Mouse (Mus musculus) lung, embryonic 16.5 days (tissue): ENCODE measurements around the gene Hsbp1. TPM values are rescaled to one million over a fixed set of nuclear protein-coding genes. Genes with fewer than 3 reads are reported as not detected.

Experiments
- polyA plus RNA-seq: library from polyadenylated mRNA; unstranded; fragments of >200 nt; fragmentation: Nextera tagmentation; extraction: Ambion mirVana; gene quantifications from 2 replicates; pipeline ENCODE4 v1.2.1, GENCODE M21; 2015

Gene Hsbp1
- polyA plus RNA-seq, 1 experiment from 2014 or later = 352 TPM

Other genes with a start within 250 kb of the Hsbp1 start
- 12.1 and 12.3 TPM in 2 replicates for gene Mlycd, start 50.4 kb downstream of the Hsbp1 start, polyA plus RNA-seq
- 1.9 and 3.2 TPM in 2 replicates for gene Osgin1, start 89.6 kb downstream of the Hsbp1 start, polyA plus RNA-seq
- gene Necab2, start 102.2 kb downstream of the Hsbp1 start, polyA plus RNA-seq = 1.3 and 1.4 TPM in 2 replicates
- not detected in 2 replicates for gene Slc38a8, start 157.2 kb downstream of the Hsbp1 start, polyA plus RNA-seq
- 118 and 126 TPM in 2 replicates for gene Mbtps1, start 214.2 kb downstream of the Hsbp1 start, polyA plus RNA-seq
- gene Hsdl1, start 230.7 kb downstream of the Hsbp1 start, polyA plus RNA-seq = 29.1 and 30.8 TPM in 2 replicates
- 2.7 and 3.9 TPM in 2 replicates for gene Dnaaf1, start 230.7 kb downstream of the Hsbp1 start, polyA plus RNA-seq